Mouse (Mus musculus) Muller cell, postnatal 12 days (primary cell): ENCODE data around the gene Coa6.

Experiments used
- DNase-seq: peaks from one replicate; pipeline ENCODE4 v3.0.0-alpha.2; 2015; ENCODE audit errors: inconsistent ontology term

Gene Coa6

DNA sequence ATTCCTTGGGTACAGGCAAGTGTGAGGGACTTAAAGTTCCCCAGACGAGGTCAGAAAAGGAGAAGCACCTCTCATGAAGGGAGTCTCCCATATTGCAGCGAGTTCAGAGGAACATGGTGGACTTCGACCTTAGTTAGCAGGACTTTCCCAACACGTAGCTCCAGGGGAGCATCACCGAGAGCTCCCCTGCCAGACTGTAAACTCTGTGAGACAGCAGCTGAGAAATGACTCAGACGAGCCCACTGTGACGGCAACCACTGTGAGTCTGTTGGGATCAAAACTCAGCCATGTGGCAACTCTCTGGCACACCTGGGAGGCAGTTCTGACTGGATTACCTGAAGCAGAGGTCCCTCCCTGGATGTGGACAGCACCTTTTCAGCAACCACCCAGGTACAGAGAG lies 41.8 kb downstream of the Coa6 start:
- DNase-seq: no peak

DNA sequence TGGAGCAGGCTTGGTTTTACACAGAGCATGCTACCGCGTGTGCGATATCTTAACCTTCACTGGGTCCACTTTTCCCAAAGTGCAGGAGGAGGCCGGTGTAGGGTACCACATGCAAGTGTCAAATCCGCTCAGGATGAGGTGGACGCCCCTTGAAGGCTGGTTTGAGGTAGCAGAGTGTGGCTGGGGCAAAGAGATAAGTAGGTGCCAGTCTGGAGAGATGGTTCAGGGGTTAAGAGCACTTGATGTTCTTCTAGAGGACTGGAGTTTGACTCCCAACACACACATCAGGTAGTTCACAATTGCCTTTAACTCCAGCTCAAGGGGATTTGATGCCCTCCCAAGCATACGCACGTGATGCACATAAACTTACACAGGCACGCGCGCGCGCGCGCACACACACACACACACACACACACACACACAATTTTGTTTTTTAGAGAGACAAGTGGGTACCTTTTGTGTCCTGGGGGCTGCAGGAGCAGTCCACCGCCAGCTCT lies 51.5 kb downstream of the Coa6 start:
- DNase-seq: no peak

DNA sequence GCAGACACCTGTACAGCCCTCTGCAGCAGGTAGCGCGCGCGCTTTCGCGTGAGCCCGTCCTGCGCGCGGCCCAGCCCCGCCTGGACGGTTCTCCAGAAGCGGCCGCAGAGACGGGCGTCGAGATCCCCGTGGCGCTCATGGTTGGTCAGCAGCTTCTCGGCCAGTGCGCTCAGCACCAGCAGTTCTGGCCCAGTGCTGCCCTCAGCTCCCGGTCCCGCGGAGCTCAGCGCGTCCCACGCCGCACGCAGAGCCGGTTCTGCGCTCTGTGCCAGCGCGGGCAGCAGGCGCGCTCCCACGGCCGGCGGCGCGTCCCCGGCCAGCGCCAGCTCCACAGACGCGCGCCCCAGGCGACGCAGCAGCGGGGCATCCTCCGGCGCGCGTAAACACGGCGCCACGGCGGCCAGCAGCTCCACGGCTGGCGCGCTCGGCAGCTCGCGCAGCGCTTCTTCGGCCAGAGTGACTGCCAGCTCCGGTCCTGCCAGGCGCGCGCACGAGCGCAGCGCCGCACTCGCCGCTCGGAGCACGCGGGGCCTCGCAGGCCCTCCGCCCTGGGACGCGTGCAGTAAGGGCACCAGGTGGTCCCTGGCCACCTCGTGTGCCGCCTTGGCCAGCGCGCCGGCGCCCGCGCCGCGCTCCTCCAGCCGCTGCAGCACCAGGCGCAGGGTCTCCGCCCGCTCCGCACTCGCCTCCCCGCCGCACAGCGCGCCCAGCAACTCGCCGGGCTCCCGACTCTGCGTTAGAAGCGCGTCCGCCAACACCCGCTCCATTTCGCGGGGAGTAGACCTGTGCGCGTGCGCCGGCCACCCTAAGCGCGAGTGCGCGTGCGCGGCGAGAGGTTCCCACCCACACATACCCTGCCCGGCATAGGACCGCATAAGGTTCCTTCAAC lies 52.2 kb downstream of the Coa6 start, which contains the start of gene Tarbp1:
Gene Tarbp1, minus strand, starts transcription at position 767 of the 889 bp plus-strand sequence.
- DNase-seq: peak; percentile 94
